Mouse (Mus musculus): ENCODE measurements around the gene Reep1. TPM values are rescaled to one million over a fixed set of nuclear protein-coding genes. Genes with fewer than 3 reads are reported as not detected.

Reep1 gene
- polyA plus RNA-seq, 1 experiment from 2014 or later = 6.7 TPM

GRCm38 (mm10) chr6:71738611-71739010 lies 31.2 kb downstream of the Reep1 start:
- Histone ChIP-seq H3K36me3 (ENCODE audit: control insufficient read depth, insufficient read depth, low read length) (no peaks in the 10 kb centered on the region), H3K4me3 (ENCODE audit: low read depth, low read length) (no peak overlapping the region), H3K9ac (ENCODE audit: low read length) (no peak overlapping the region), H3K27me3 (ENCODE audit: control insufficient read depth, insufficient read depth, low read length) (no peaks in the 10 kb centered on the region), H3K27ac (replicated peaks) (no peak overlapping the region), H3K9me3 (ENCODE audit: control insufficient read depth, low read length) (no peaks in the 10 kb centered on the region), H3K4me1 (replicated peaks; ENCODE audit: control insufficient read depth, insufficient read depth) (no peaks in the 10 kb centered on the region), H3K4me2 (replicated peaks; ENCODE audit: low read depth) (no peak overlapping the region)
- DNase-seq (ENCODE audit: low spot score) (no peak), ATAC-seq (ENCODE audit: low FRiP score, low TSS enrichment) (no peak)
- TF ChIP-seq EP300 (optimal IDR thresholded peaks at IDR 0.05) = no peak
- TF ChIP-seq CTCF (IDR thresholded peaks at IDR 0.05; ENCODE audit: low read depth) = no peak
- 62% methylated on average over 4 of the region's 4 CpGs for WGBS

GRCm38 (mm10) chr6:71740921-71741320 lies 33.6 kb downstream of the Reep1 start:
- H3K36me3 ChIP-seq (ENCODE audit: control insufficient read depth, insufficient read depth, low read length) = no peaks in the 10 kb centered on the region
- no peaks in the 10 kb centered on the region for H3K27me3 ChIP-seq (ENCODE audit: control insufficient read depth, insufficient read depth, low read length)
- WGBS = 31% methylated on average over 13 of the region's 13 CpGs
- TF ChIP-seq CTCF (IDR thresholded peaks at IDR 0.05; ENCODE audit: low read depth) = no peak
- TF ChIP-seq EP300 (optimal IDR thresholded peaks at IDR 0.05) = no peak
- ATAC-seq (ENCODE audit: low FRiP score, low TSS enrichment) = no peak
- no peak overlapping the region for H3K9ac ChIP-seq (ENCODE audit: low read length)
- H3K4me3 ChIP-seq (ENCODE audit: low read depth, low read length) = no peak overlapping the region
- no peaks in the 10 kb centered on the region for H3K9me3 ChIP-seq (ENCODE audit: control insufficient read depth, low read length)
- H3K27ac ChIP-seq (replicated peaks) = no peak overlapping the region
- DNase-seq (ENCODE audit: low spot score) = no peak
- no peak overlapping the region for H3K4me2 ChIP-seq (replicated peaks; ENCODE audit: low read depth)
- H3K4me1 ChIP-seq (replicated peaks; ENCODE audit: control insufficient read depth, insufficient read depth) = no peaks in the 10 kb centered on the region

DNA sequence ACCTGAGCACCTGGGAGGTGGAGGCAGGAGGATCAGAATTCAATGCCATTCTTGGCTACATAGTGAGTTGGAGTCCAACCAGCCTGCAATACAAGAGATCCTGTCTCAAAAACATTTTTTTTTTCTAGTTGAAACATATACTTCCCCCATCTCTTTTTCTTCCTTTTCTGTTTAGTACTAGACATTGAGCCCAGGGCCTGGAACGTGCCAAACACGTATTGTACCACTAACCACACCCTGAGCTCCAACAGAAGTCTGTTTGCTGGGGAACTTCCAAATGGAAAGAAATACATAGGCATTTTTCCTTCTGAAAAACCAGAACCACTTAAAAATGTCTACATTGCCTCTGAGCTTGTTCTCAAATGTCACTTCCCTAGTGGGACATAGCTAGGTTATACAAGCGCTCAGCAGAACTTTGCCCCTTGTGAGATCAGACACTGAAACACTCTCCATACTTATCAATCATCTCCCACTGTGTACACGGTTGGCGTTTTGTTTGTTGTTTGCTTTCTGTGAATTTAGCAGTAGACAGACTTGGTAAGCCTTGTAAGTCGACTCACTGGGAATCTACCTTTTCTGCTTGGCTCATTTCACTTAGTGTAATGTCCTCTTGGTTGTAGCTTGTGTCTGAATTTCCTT lies 34.8 kb downstream of the Reep1 start:
- Histone ChIP-seq H3K4me3 (ENCODE audit: low read depth, low read length) (no peak overlapping the region), H3K4me2 (replicated peaks; ENCODE audit: low read depth) (no peak overlapping the region), H3K27me3 (ENCODE audit: control insufficient read depth, insufficient read depth, low read length) (no peaks in the 10 kb centered on the region), H3K27ac (replicated peaks) (no peak overlapping the region), H3K9me3 (ENCODE audit: control insufficient read depth, low read length) (no peaks in the 10 kb centered on the region), H3K36me3 (ENCODE audit: control insufficient read depth, insufficient read depth, low read length) (no peaks in the 10 kb centered on the region), H3K9ac (ENCODE audit: low read length) (no peak overlapping the region), H3K4me1 (replicated peaks; ENCODE audit: control insufficient read depth, insufficient read depth) (no peaks in the 10 kb centered on the region)
- DNase-seq (ENCODE audit: low spot score) (no peak), ATAC-seq (ENCODE audit: low FRiP score, low TSS enrichment) (no peak)
- TF ChIP-seq CTCF (IDR thresholded peaks at IDR 0.05; ENCODE audit: low read depth) (no peak), EP300 (optimal IDR thresholded peaks at IDR 0.05) (no peak)
- 47% methylated on average over 6 of the region's 6 CpGs for whole genome bisulfite sequencing

- ATAC-seq (ENCODE audit: low FRiP score, low TSS enrichment) (no peak), DNase-seq (ENCODE audit: low spot score) (no peak)
- TF ChIP-seq EP300 (optimal IDR thresholded peaks at IDR 0.05) = no peak
- no peak for TF ChIP-seq CTCF (IDR thresholded peaks at IDR 0.05; ENCODE audit: low read depth)
- Histone ChIP-seq H3K4me3 (ENCODE audit: low read depth, low read length) (no peak overlapping the region), H3K9ac (ENCODE audit: low read length) (no peak overlapping the region), H3K9me3 (ENCODE audit: control insufficient read depth, low read length) (no peaks in the 10 kb centered on the region), H3K36me3 (ENCODE audit: control insufficient read depth, insufficient read depth, low read length) (no peaks in the 10 kb centered on the region), H3K4me1 (replicated peaks; ENCODE audit: control insufficient read depth, insufficient read depth) (no peaks in the 10 kb centered on the region), H3K27ac (replicated peaks) (no peak overlapping the region), H3K4me2 (replicated peaks; ENCODE audit: low read depth) (no peak overlapping the region), H3K27me3 (ENCODE audit: control insufficient read depth, insufficient read depth, low read length) (no peaks in the 10 kb centered on the region)
- 83% methylated on average over 6 of the region's 6 CpGs for WGBS
Observed at GRCm38 (mm10) chr6:71744934-71745333, 37.6 kb downstream of the Reep1 start.

DNA sequence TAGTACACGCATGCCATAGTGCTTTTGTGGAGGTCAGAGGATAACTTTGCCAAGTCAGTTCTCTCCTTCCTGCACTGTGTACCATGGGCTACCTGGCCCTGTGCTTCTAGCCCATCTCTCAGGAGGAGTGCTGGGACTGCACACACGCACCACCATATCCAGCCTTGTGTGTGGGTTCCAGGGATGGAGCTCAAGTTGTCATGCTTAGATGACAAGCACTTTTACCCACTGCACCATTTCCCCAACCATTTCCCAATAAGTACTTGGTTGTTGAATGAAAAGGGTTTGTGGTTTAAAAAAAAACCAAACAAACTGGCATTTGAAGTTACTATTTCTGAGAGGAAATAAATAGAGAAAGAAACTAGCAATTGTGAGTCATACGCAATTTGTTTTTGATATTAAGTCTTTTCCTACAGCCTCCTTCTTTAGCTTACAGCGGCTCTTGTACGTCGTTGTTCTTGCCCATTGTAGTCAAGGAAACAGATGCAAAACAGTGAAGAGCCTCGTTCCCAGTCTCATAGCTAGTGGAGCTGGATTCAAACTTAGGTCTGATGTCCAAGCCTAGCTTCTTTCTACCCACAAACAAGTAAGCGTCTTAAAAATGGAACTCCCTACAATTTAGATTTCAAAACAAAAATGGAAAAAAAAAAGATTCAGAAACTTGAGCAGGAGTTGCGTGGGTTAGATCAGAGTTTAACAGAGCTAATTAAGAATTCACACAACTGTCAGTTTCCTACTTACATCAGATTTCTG lies 38.3 kb downstream of the Reep1 start:
- DNase-seq (ENCODE audit: low spot score) (no peak), ATAC-seq (ENCODE audit: low FRiP score, low TSS enrichment) (no peak)
- Histone ChIP-seq H3K4me1 (replicated peaks; ENCODE audit: control insufficient read depth, insufficient read depth) (no peaks in the 10 kb centered on the region), H3K36me3 (ENCODE audit: control insufficient read depth, insufficient read depth, low read length) (no peaks in the 10 kb centered on the region), H3K9ac (ENCODE audit: low read length) (no peak overlapping the region), H3K27ac (replicated peaks) (no peak overlapping the region), H3K4me2 (replicated peaks; ENCODE audit: low read depth) (no peak overlapping the region), H3K9me3 (ENCODE audit: control insufficient read depth, low read length) (no peaks in the 10 kb centered on the region), H3K27me3 (ENCODE audit: control insufficient read depth, insufficient read depth, low read length) (no peaks in the 10 kb centered on the region), H3K4me3 (ENCODE audit: low read depth, low read length) (no peak overlapping the region)
- 75% methylated on average over 9 of the region's 9 CpGs for WGBS
- no peak for TF ChIP-seq CTCF (IDR thresholded peaks at IDR 0.05; ENCODE audit: low read depth)
- TF ChIP-seq EP300 (optimal IDR thresholded peaks at IDR 0.05) = no peak

DNA sequence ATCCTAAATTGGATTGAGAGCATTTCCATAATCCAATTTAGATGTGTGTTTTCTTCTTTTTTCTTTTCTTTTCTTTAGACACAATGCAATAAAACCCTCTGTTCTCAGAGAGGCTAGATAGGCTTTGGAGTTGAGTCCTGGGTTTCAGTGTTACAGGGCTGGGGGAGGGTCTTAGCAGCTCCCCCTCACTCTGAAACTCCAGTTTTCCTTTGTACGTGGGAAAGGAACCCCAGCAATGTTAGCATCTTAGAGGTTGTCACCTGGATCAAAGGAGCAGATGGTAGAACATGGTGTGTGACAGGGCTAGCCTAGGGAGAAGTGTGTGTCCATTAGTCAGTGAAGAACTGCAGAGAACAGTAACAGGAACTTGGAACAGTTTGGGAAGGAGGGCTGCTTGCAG lies 38.9 kb downstream of the Reep1 start:
- no peak for TF ChIP-seq EP300 (optimal IDR thresholded peaks at IDR 0.05)
- TF ChIP-seq CTCF (IDR thresholded peaks at IDR 0.05; ENCODE audit: low read depth) = no peak
- no peaks in the 10 kb centered on the region for H3K27me3 ChIP-seq (ENCODE audit: control insufficient read depth, insufficient read depth, low read length)
- no peak overlapping the region for H3K4me3 ChIP-seq (ENCODE audit: low read depth, low read length)
- no peak overlapping the region for H3K27ac ChIP-seq (replicated peaks)
- WGBS = 30% methylated on average over 1 of the region's 1 CpGs
- H3K4me1 ChIP-seq (replicated peaks; ENCODE audit: control insufficient read depth, insufficient read depth) = no peaks in the 10 kb centered on the region
- DNase-seq (ENCODE audit: low spot score) = no peak
- no peak for ATAC-seq (ENCODE audit: low FRiP score, low TSS enrichment)
- no peaks in the 10 kb centered on the region for H3K9me3 ChIP-seq (ENCODE audit: control insufficient read depth, low read length)
- H3K4me2 ChIP-seq (replicated peaks; ENCODE audit: low read depth) = no peak overlapping the region
- H3K36me3 ChIP-seq (ENCODE audit: control insufficient read depth, insufficient read depth, low read length) = no peaks in the 10 kb centered on the region
- H3K9ac ChIP-seq (ENCODE audit: low read length) = no peak overlapping the region
